Mouse (Mus musculus) myocyte (in vitro differentiated cells): ENCODE data around the gene Cacna2d3.

ENCODE experiments used
- E2F4 ChIP-seq: IDR thresholded peaks from one replicate; pipeline ENCODE4 v1.6.1; 2011; ENCODE audit warnings: mild to moderate bottlenecking, control low read depth, moderate library complexity; ENCODE audit not compliant: insufficient read depth
- MAX ChIP-seq: IDR thresholded peaks from one replicate; pipeline ENCODE4 v1.6.1; 2011; ENCODE audit warnings: low read depth, mild to moderate bottlenecking, control low read depth
- MYOD1 ChIP-seq, 3 experiments: IDR thresholded peaks; one replicate each; pipeline ENCODE4 v1.6.1; 2011; ENCODE audit warnings: control low read depth in 2 of 3, low read depth in 2 of 3, mild to moderate bottlenecking in 2 of 3, moderate library complexity in 1 of 3; ENCODE audit not compliant: insufficient read length in 2 of 3, control insufficient read depth in 1 of 3
- POLR2A ChIP-seq: IDR thresholded peaks from one replicate; pipeline ENCODE4 v1.6.1; 2011; ENCODE audit warnings: low read depth, mild to moderate bottlenecking, control low read depth, moderate library complexity; ENCODE audit not compliant: insufficient read length
- TCF12 ChIP-seq: IDR thresholded peaks from one replicate; pipeline ENCODE4 v1.6.1; 2011; ENCODE audit warnings: mild to moderate bottlenecking, control low read depth; ENCODE audit not compliant: poor library complexity, insufficient read depth, severe bottlenecking

DNA sequence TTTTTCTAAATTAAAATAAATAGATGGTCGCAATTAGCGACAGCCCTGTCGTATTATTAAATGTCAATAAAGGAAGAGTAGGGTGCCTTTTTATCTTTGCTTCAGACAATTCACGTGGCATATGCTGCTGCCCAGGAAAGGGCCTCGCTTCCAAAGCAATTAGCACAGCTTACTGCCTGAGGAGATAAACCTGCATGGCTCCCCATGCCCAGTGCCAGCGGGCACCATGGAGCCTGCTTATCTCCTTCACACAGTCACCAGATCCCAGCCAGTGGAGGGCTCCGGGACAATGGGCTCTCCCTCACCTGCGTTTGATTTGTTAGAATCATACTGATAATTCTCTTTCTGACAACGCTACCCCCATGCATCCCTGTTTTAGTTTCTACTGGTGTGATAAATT is 416.0 kb downstream of the Cacna2d3 start:
- TF ChIP-seq POLR2A (no peak), MYOD1 (IDR thresholded peaks at IDR 0.05; ENCODE audit: control insufficient read depth in 1 of 3, insufficient read length in 2 of 3, low read depth in 2 of 3) (no peak), MAX (no peak), E2F4 (no peak), TCF12 (no peak)
